Mouse (Mus musculus) left cerebral cortex, adult 6 months (tissue): Measurements from ENCODE around the gene Tcl1b1. TPM values are rescaled to one million over a fixed set of nuclear protein-coding genes. Genes with fewer than 3 reads are reported as not detected.

Source experiments
- long read RNA-seq, 2 experiments: library from polyadenylated mRNA; unstranded; transcript quantifications; one replicate each; pipeline ENCODE4 v2.0.0; 2019 to 2020
- polyA plus RNA-seq: library from polyadenylated mRNA; unstranded; fragments of <200 nt; fragmentation: Nextera tagmentation; gene quantifications from 2 replicates; pipeline ENCODE4 v1.2.3, GENCODE M21; 2021

Tcl1b1 gene
- polyA plus RNA-seq: not detected in 2 replicates
- long read RNA-seq, experiment 1: 0 reads
- long read RNA-seq, experiment 2: 0 reads

GRCm38 (mm10) chr12:105159390-105159789, at the start of gene Tcl1b1:
Gene Tcl1b1, plus strand, starts transcription at chr12:105159690.

GRCm38 (mm10) chr12:105145714-105146113, 13.8 kb upstream of the Tcl1b1 start, which contains the start of gene Tcl1b2:
Gene Tcl1b2, plus strand, starts transcription at chr12:105146014.

GRCm38 (mm10) chr12:105176044-105176443, 16.6 kb downstream of the Tcl1b1 start, which contains the start of gene Tcl1b5:
Gene Tcl1b5, plus strand, starts transcription at chr12:105176344.

GRCm38 (mm10) chr12:105190743-105191142, 31.3 kb downstream of the Tcl1b1 start, which contains the start of gene Tcl1b3:
Gene Tcl1b3, plus strand, starts transcription at chr12:105191043.

DNA sequence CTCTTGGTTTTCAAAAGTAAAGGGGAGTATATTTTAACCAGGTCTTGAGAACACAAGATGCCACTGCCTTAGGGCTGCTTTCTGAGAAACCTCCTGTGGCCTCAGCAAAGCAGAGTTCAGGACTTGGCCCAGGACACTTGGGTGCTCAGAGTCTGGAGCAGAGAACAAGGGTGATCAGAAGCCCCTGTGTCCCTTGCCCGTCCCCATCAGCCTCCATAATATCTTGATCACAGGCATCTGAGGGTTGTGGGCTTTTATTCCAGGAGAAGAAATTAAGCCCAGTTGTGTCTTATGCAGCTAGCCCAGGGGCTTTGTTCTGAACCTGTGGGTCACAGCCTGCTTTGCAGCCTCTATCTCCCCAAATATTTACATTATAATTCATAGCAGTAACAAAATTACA, 42.2 kb downstream of the Tcl1b1 start, which contains the start of gene Tcl1b4:
Gene Tcl1b4 (plus strand): TSS at position 301 of the 400 bp plus-strand sequence.

Other genes starting within 250 kb of the Tcl1b1 start
- gene Syne3, start 149.9 kb upstream of the Tcl1b1 start, polyA plus RNA-seq: 0.22 and 0.58 TPM in 2 replicates
- 22.6 and 69.9 TPM in 2 replicates for gene Glrx5, start 127.0 kb upstream of the Tcl1b1 start, polyA plus RNA-seq
- gene Tcl1b2, start 13.7 kb upstream of the Tcl1b1 start, polyA plus RNA-seq: not detected in 2 replicates
- gene Tcl1b5, start 16.7 kb downstream of the Tcl1b1 start, polyA plus RNA-seq: not detected in 2 replicates
- gene Tcl1b3, start 31.4 kb downstream of the Tcl1b1 start, polyA plus RNA-seq: not detected in 2 replicates
- gene Tcl1b4, start 42.3 kb downstream of the Tcl1b1 start, polyA plus RNA-seq: not detected in 2 replicates
- gene Tcl1, start 63.1 kb downstream of the Tcl1b1 start, polyA plus RNA-seq: not detected in 2 replicates
- gene Tunar, start 174.2 kb downstream of the Tcl1b1 start, polyA plus RNA-seq: 2.6 and 3.9 TPM in 2 replicates